Mouse (Mus musculus): ENCODE data around the gene Prf1.

Gene Prf1

GRCm38 (mm10) chr10:61290479-61290878, 7.2 kb upstream of the Prf1 start:
- no peak for DNase-seq

- DNase-seq = no peak
Observed at GRCm38 (mm10) chr10:61294242-61294641, 3.4 kb upstream of the Prf1 start.

- DNase-seq = peak; percentile 22
Observed at GRCm38 (mm10) chr10:61296713-61297445, 754 bp upstream of the Prf1 start.

- DNase-seq = no peak
Observed at GRCm38 (mm10) chr10:61300996-61301395, 3.4 kb downstream of the Prf1 start.

GRCm38 (mm10) chr10:61304046-61304445, 6.4 kb downstream of the Prf1 start:
- no peak for DNase-seq

GRCm38 (mm10) chr10:61305928-61306590, 8.4 kb downstream of the Prf1 start:
- no peak for DNase-seq

- no peak for DNase-seq
Observed at GRCm38 (mm10) chr10:61308706-61309320, 11.2 kb downstream of the Prf1 start.

GRCm38 (mm10) chr10:61312159-61312558, 14.5 kb downstream of the Prf1 start:
- DNase-seq = no peak

- DNase-seq = no peak
Observed at GRCm38 (mm10) chr10:61312754-61313153, 15.1 kb downstream of the Prf1 start.

- DNase-seq = no peak
Observed at GRCm38 (mm10) chr10:61313750-61314149, 16.1 kb downstream of the Prf1 start.

GRCm38 (mm10) chr10:61315324-61315880, 17.8 kb downstream of the Prf1 start:
- no peak for DNase-seq

GRCm38 (mm10) chr10:61318527-61318926, 20.9 kb downstream of the Prf1 start:
- no peak for DNase-seq

- no peak for DNase-seq
Observed at GRCm38 (mm10) chr10:61324717-61325116, 27.1 kb downstream of the Prf1 start.

GRCm38 (mm10) chr10:61325782-61326328, 28.2 kb downstream of the Prf1 start:
- DNase-seq = no peak

GRCm38 (mm10) chr10:61327545-61327944, 29.9 kb downstream of the Prf1 start:
- no peak for DNase-seq

GRCm38 (mm10) chr10:61328927-61329326, 31.3 kb downstream of the Prf1 start:
- DNase-seq = no peak

GRCm38 (mm10) chr10:61331046-61331445, 33.4 kb downstream of the Prf1 start:
- peak; percentile 63 for DNase-seq

GRCm38 (mm10) chr10:61334545-61334944, 36.9 kb downstream of the Prf1 start:
- no peak for DNase-seq

- peak; percentile 98 for DNase-seq
Observed at GRCm38 (mm10) chr10:61336137-61336536, 38.5 kb downstream of the Prf1 start.

GRCm38 (mm10) chr10:61336592-61336991, 39.0 kb downstream of the Prf1 start:
- DNase-seq = no peak

- no peak for DNase-seq
Observed at GRCm38 (mm10) chr10:61337665-61338064, 40.0 kb downstream of the Prf1 start.

GRCm38 (mm10) chr10:61339216-61339615, 41.6 kb downstream of the Prf1 start:
- DNase-seq = no peak

- DNase-seq = no peak
Observed at GRCm38 (mm10) chr10:61340247-61340646, 42.6 kb downstream of the Prf1 start.

Data from right cerebral cortex, postnatal 4 days (tissue).